Mouse (Mus musculus): ENCODE data around the gene Rita1.

Gene Rita1

GRCm38 (mm10) chr5:120570289-120570897 is 42.0 kb downstream of the Rita1 start:
- DNase-seq, result no peak

- DNase-seq, result no peak
These were observed 42.6 kb downstream of the Rita1 start for GRCm38 (mm10) chr5:120569791-120570190.

GRCm38 (mm10) chr5:120568964-120569363 is 43.4 kb downstream of the Rita1 start:
- DNase-seq, result no peak

GRCm38 (mm10) chr5:120568336-120568768 is 44.0 kb downstream of the Rita1 start:
- no peak for DNase-seq

- DNase-seq, result no peak
These were observed 44.6 kb downstream of the Rita1 start for GRCm38 (mm10) chr5:120567761-120568211.

- DNase-seq, result no peak
These were observed 45.1 kb downstream of the Rita1 start for GRCm38 (mm10) chr5:120567253-120567701.

- DNase-seq, result no peak
These were observed 45.6 kb downstream of the Rita1 start for GRCm38 (mm10) chr5:120566681-120567252.

GRCm38 (mm10) chr5:120566101-120566500 is 46.3 kb downstream of the Rita1 start:
- DNase-seq, result no peak

GRCm38 (mm10) chr5:120565171-120565905 is 47.1 kb downstream of the Rita1 start:
- DNase-seq, result no peak

GRCm38 (mm10) chr5:120563914-120564311 is 48.5 kb downstream of the Rita1 start:
- no peak for DNase-seq

GRCm38 (mm10) chr5:120562956-120563913 is 49.2 kb downstream of the Rita1 start:
- no peak for DNase-seq

GRCm38 (mm10) chr5:120560616-120561311 is 51.6 kb downstream of the Rita1 start:
- DNase-seq, result no peak

- no peak for DNase-seq
These were observed 52.2 kb downstream of the Rita1 start for GRCm38 (mm10) chr5:120560129-120560615.

- peak in 1 of 2 experiments; percentile 35 for DNase-seq
These were observed 53.6 kb downstream of the Rita1 start for GRCm38 (mm10) chr5:120558762-120559161.

GRCm38 (mm10) chr5:120558041-120558440 is 54.3 kb downstream of the Rita1 start:
- DNase-seq, result no peak

- DNase-seq, result no peak
These were observed 56.5 kb downstream of the Rita1 start for GRCm38 (mm10) chr5:120555871-120556270.

- no peak for DNase-seq
These were observed 61.7 kb downstream of the Rita1 start for GRCm38 (mm10) chr5:120550673-120551072.

- DNase-seq, result no peak
These were observed 62.3 kb downstream of the Rita1 start for GRCm38 (mm10) chr5:120550137-120550536.

- DNase-seq, result no peak
These were observed 64.0 kb downstream of the Rita1 start for GRCm38 (mm10) chr5:120548236-120548850.
